Mouse (Mus musculus): ENCODE measurements at regions not wholly inside any gene's neighbourhood (a gene's known extent, or its start where the extent isn't known, plus 50 kb on each side); places are given as distances from the start of the nearest gene placed in this dataset.

DNA sequence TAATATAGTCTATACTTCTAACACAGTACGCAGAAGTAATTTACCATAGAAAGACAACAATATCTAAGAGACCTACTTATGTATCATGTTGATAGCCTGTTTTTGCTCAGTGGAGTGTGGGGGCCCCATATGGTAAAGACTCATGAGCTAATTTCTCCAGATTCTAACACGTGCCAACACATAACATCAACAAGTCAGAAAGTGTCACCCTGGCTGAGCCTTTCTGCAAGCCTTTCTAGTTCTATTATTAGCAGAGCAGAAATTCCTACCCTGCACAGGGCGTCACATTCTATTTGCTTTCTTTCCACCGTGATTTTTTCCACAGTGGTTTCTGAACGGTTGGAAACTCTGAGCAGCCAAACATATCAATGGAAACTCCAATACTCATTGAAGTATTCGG, 219.5 kb downstream of the Efnb2 start:
- no peak overlapping the region for H3K4me2 ChIP-seq (replicated peaks)
- H3K27ac ChIP-seq (replicated peaks), result no peak overlapping the region
- H3K9me3 ChIP-seq (replicated peaks), result no peaks in the 10 kb centered on the region
- no peak for ATAC-seq (ENCODE audit: insufficient number of reproducible peaks, low FRiP score, low TSS enrichment, low read depth)
- no peaks in the 10 kb centered on the region for H3K27me3 ChIP-seq
- 66% methylated on average over 6 of the region's 6 CpGs for WGBS
- H3K4me1 ChIP-seq, result no peaks in the 10 kb centered on the region
- no peak overlapping the region for H3K9ac ChIP-seq
- H3K4me3 ChIP-seq (replicated peaks), result no peak overlapping the region
- H3K36me3 ChIP-seq, result no peaks in the 10 kb centered on the region

DNA sequence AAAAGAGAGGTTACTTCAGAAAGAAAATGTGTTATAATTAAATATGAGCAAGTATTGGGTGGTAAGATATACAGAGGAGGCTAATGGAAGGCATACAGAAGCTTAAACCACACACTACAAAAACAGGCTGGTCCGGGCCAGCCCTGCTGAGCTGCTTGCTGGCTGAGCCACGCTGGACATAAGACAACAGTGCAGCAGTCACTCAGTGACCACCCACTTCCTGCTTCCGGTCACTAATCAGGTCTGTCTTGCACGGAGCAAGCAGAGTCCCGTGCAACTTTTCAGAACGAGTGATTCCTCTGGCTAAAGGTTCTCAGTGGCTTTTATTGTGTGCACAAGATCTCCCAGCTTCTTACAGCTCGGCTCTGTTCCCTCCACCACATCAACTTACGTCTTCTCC, 220.1 kb downstream of the Efnb2 start:
- H3K4me3 ChIP-seq (replicated peaks), result no peak overlapping the region
- H3K4me1 ChIP-seq, result no peaks in the 10 kb centered on the region
- H3K9me3 ChIP-seq (replicated peaks), result no peaks in the 10 kb centered on the region
- ATAC-seq (ENCODE audit: insufficient number of reproducible peaks, low FRiP score, low TSS enrichment, low read depth), result no peak
- H3K27ac ChIP-seq (replicated peaks), result no peak overlapping the region
- no peaks in the 10 kb centered on the region for H3K27me3 ChIP-seq
- H3K36me3 ChIP-seq, result no peaks in the 10 kb centered on the region
- WGBS, result 38% methylated on average over 8 of the region's 8 CpGs
- no peak overlapping the region for H3K9ac ChIP-seq
- H3K4me2 ChIP-seq (replicated peaks), result no peak overlapping the region

DNA sequence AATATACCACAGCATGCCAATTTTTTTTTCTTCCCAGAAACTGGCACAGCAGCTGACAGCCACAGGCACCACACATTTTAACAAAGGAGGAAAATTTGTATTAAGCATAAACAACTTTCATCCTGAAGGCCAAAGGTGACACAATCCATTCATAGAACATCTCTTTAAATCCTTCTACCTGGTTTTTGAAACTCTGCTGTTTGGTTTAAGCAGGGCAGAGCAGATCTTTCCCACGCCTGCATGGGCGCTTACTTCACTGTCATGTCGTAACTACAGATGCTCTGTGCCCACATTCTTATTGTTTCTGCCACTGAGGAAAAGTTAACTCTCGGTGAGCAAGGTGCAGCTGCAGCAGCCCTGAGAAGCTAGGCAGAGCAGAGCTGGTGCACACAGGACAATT, 234.8 kb downstream of the Efnb2 start:
- H3K36me3 ChIP-seq, result no peaks in the 10 kb centered on the region
- H3K27ac ChIP-seq (replicated peaks), result no peak overlapping the region
- no peaks in the 10 kb centered on the region for H3K4me1 ChIP-seq
- no peak overlapping the region for H3K4me2 ChIP-seq (replicated peaks)
- H3K4me3 ChIP-seq (replicated peaks), result no peak overlapping the region
- no peaks in the 10 kb centered on the region for H3K9me3 ChIP-seq (replicated peaks)
- no peak for ATAC-seq (ENCODE audit: insufficient number of reproducible peaks, low FRiP score, low TSS enrichment, low read depth)
- WGBS, result 63% methylated on average over 4 of the region's 4 CpGs
- no peak overlapping the region for H3K9ac ChIP-seq
- no peaks in the 10 kb centered on the region for H3K27me3 ChIP-seq

DNA sequence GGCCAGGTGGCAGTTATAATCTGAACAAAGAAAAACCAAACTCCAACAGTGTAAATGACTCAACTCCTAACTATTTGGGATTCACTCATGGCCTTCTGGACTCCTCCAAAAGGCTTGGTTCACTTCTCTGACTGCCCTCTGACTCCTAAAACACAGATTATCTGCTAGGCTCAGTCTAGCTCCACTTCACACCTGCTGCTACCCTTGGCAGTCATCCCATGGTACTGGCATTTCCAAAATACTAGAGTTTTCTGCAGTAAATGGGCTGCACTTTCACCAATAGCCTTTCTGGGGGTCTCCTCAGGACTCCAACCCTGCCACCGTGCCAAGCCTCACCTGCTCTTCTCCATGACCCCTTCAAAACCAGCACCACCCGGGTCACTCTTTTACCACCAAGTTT, 237.6 kb downstream of the Efnb2 start:
- Histone ChIP-seq H3K4me2 (replicated peaks) (no peak overlapping the region), H3K27ac (replicated peaks) (no peak overlapping the region), H3K4me1 (peaks cover 13% of the 10 kb centered on the region), H3K9me3 (replicated peaks) (no peaks in the 10 kb centered on the region), H3K27me3 (no peaks in the 10 kb centered on the region), H3K9ac (no peak overlapping the region), H3K36me3 (no peaks in the 10 kb centered on the region), H3K4me3 (replicated peaks) (no peak overlapping the region)
- ATAC-seq (ENCODE audit: insufficient number of reproducible peaks, low FRiP score, low TSS enrichment, low read depth), result no peak
- WGBS, result 91% methylated on average over 2 of the region's 2 CpGs

DNA sequence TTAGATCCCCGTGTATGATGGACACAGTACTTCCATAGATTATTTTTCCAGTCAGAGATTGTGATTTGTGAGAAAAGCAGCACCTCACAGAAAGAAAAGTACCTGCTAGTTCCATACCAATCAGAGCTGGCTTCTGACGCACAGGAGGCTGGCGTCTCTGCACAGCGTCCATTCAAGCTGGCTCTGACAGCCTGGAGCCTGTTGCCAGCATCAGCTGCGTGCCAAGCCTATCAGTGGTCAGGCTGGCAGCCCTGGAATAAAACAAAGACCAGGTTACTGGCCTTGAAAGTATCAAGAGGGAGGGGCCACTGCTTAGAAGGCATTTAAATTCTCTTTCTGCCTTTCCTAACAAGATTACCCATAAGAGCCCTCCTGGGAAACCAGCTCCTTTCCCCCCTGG, 239.3 kb downstream of the Efnb2 start:
- Histone ChIP-seq H3K9ac (no peak overlapping the region), H3K27ac (replicated peaks) (no peak overlapping the region), H3K4me3 (replicated peaks) (no peak overlapping the region), H3K4me2 (replicated peaks) (no peak overlapping the region), H3K27me3 (no peaks in the 10 kb centered on the region), H3K4me1 (peaks cover 13% of the 10 kb centered on the region), H3K36me3 (no peaks in the 10 kb centered on the region), H3K9me3 (replicated peaks) (no peaks in the 10 kb centered on the region)
- no peak for ATAC-seq (ENCODE audit: insufficient number of reproducible peaks, low FRiP score, low TSS enrichment, low read depth)
- 79% methylated on average over 5 of the region's 5 CpGs for WGBS

DNA sequence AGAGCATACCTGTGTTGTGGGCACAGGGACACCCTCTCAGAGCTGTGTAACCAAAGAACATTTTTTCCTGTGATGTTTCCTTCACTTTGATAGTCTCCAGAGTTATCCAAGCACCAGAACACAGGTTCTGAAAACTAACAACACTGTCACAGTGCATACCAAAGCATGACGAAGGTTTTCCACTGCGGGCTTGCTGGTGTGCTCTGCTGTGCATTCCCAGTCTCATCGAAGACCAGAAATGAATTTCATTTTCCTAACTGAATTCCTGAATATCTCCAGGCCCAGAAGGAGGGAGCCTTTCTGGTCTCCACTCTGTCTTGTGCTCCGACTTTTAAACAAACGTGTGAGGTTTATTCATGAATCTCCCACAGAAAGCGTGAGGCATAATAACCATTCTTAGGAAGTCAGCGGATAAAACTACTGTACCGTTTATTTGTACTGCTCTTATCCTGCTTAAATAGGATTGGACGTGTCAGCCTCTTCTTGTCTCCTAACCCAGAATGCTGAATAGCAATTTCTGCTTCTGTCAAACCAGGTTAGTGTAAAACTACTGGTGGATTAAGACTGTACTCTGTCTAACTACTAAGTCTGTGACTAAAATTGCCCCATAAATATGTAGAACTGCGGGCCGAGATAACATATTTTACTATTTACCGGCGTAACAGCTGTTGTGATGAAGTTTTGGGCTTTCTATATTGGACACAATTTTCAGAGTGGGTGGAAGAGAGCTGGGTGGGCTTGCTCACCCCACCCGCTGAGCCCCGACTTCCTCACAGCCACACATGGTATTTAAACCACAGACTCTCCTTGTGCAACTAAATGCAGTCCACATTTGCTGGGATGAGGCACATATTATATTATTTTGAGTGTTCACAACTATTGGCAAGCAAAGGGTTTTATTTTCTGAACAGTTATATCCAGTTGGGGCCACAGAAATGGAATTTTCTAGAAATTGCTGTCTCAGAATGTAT, 241.4 kb downstream of the Efnb2 start:
- ATAC-seq (ENCODE audit: insufficient number of reproducible peaks, low FRiP score, low TSS enrichment, low read depth), result peak; percentile 65; the same call in 1 of the 2 replicates
- H3K27ac ChIP-seq (replicated peaks), result peak overlapping the region; percentile 8
- no peaks in the 10 kb centered on the region for H3K36me3 ChIP-seq

DNA sequence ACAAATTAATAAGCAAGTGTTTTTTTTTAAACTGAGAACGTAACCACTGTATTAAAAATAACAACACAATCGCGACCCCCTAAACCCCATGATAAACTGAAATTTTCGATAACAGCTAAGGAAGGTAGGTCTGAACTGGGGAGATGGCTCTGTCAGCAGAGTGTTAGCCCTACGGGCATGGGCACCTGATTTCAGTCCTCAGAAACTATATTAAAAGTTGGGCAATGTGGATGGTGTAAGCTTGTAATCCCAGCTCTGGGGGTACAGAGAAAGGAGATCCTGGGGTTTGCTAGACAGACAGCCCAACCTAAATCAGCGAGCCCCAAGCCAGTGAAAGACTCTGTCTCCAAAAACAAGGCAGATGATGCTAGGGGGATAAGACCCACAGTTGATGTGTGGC, 242.1 kb downstream of the Efnb2 start:
- Histone ChIP-seq H3K9me3 (replicated peaks) (no peaks in the 10 kb centered on the region), H3K27ac (replicated peaks) (peak overlapping the region; percentile 8; the same call in 1 of the 2 replicates), H3K4me2 (replicated peaks) (no peak overlapping the region), H3K9ac (no peak overlapping the region), H3K27me3 (no peaks in the 10 kb centered on the region), H3K4me3 (replicated peaks) (no peak overlapping the region), H3K36me3 (no peaks in the 10 kb centered on the region), H3K4me1 (peaks cover 13% of the 10 kb centered on the region)
- WGBS, result 86% methylated on average over 6 of the region's 6 CpGs
- no peak for ATAC-seq (ENCODE audit: insufficient number of reproducible peaks, low FRiP score, low TSS enrichment, low read depth)

More for the DNA sequence above, 241.4 kb downstream of the Efnb2 start:
- 41% methylated on average over 15 of the region's 15 CpGs for WGBS
- no peak overlapping the region for H3K4me3 ChIP-seq (replicated peaks)
- H3K9me3 ChIP-seq (replicated peaks), result no peaks in the 10 kb centered on the region
- no peak overlapping the region for H3K9ac ChIP-seq
- peaks cover 13% of the 10 kb centered on the region for H3K4me1 ChIP-seq
- no peaks in the 10 kb centered on the region for H3K27me3 ChIP-seq
- H3K4me2 ChIP-seq (replicated peaks), result 0 out of 2 replicates have a peak overlapping the region, but pooled peaks have one; percentile 15

DNA sequence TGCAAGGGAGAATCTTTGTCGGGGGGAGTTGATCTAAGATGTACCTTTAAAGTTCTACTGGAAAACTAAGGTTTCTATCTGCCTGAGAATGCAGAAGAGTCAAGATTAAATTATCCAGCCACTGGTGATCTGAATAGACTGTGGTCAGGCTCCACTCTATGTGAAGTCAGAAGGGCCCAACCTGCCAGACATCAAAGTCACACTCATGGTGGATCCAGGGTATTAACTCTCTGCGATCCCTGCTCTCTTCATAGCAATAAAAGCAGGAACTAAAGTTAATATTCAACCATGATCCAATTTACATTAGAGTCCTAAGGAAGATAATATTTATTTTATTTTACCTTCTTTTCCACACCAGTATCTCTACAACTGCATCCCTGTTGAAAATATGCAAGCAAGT, 242.5 kb downstream of the Efnb2 start:
- Histone ChIP-seq H3K9ac (no peak overlapping the region), H3K9me3 (replicated peaks) (no peaks in the 10 kb centered on the region), H3K36me3 (no peaks in the 10 kb centered on the region), H3K27me3 (no peaks in the 10 kb centered on the region), H3K4me1 (peaks cover 13% of the 10 kb centered on the region), H3K4me2 (replicated peaks) (no peak overlapping the region), H3K4me3 (replicated peaks) (no peak overlapping the region), H3K27ac (replicated peaks) (no peak overlapping the region)
- 91% methylated on average over 2 of the region's 2 CpGs for WGBS
- no peak for ATAC-seq (ENCODE audit: insufficient number of reproducible peaks, low FRiP score, low TSS enrichment, low read depth)

DNA sequence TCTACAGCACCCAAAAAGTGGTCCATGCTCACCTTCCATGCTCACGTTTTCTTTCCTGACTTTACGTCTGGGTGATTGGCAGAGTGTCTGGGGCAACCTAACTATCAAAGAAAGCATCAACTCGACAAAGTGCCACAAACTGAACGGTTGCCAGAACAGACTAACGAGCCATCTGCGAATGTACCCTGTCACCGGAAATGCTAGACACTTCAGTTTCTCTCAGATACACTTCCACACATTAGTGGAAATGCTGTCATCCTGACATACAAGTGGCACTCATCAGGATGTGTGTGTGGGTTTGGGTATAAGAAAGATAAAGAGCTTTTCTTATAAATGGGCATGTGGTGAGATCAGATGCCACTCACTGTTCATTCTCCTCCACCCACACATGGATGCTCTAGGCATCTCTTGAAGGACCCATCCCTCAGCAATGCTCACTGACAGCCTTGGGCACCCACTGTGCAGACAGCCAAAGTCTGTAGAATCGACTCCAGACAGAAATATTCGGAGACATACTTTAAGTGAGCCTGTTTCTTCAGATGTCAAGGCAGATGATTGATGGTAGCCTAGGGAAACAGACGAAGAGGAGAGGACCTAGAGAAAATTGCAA, 244.8 kb downstream of the Efnb2 start:
- WGBS, result 62% methylated on average over 10 of the region's 10 CpGs
- Histone ChIP-seq H3K4me3 (replicated peaks) (no peak overlapping the region), H3K9me3 (replicated peaks) (no peaks in the 10 kb centered on the region), H3K4me2 (replicated peaks) (no peak overlapping the region), H3K27ac (replicated peaks) (no peak overlapping the region), H3K36me3 (no peaks in the 10 kb centered on the region), H3K4me1 (peaks cover 13% of the 10 kb centered on the region), H3K27me3 (no peaks in the 10 kb centered on the region), H3K9ac (no peak overlapping the region)
- ATAC-seq (ENCODE audit: insufficient number of reproducible peaks, low FRiP score, low TSS enrichment, low read depth), result no peak

DNA sequence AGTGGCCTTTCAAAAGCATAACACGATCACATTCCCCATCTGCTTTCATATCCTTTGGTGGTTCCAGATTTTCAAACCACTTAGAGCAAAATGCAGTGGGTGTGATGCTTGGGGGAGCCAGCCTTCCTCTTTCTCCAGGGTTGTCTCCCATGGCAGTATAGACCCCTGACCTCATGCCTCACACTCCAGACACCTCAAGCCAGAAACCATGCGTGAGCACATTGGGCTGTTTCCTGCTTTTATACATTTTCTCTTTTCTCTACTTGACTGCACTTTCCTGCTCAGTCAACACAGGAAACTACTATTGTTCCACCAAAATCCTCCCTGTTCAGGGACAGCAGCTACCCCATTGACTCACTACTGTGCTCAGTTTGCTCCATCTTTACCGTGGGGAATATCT, 253.7 kb downstream of the Efnb2 start:
- no peak for ATAC-seq (ENCODE audit: insufficient number of reproducible peaks, low FRiP score, low TSS enrichment, low read depth)
- 67% methylated on average over 3 of the region's 3 CpGs for WGBS
- Histone ChIP-seq H3K27ac (replicated peaks) (no peak overlapping the region), H3K4me2 (replicated peaks) (no peak overlapping the region), H3K4me3 (replicated peaks) (no peak overlapping the region), H3K36me3 (no peaks in the 10 kb centered on the region), H3K9ac (no peak overlapping the region), H3K9me3 (replicated peaks) (no peaks in the 10 kb centered on the region), H3K27me3 (no peaks in the 10 kb centered on the region), H3K4me1 (no peaks in the 10 kb centered on the region)

DNA sequence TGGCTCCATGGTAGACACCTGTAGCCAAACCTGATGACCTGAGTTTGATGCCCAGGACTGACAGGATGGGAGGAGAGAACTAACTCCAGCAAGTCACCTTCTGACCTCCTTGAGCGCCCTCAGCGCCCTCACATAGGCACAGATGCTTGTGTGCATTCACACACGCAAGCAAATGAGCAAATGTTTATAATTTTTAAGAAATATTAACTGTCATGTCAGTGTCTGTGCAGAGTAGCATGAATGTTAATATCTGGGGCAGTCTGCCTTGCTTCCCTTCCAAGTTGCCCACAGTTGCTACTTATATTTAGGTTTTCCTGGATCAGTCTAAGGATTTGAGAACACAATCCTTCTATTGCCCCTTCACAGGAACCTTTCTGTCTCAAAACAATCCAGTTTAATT, 257.6 kb downstream of the Efnb2 start:
- Histone ChIP-seq H3K27me3 (no peaks in the 10 kb centered on the region), H3K27ac (replicated peaks) (no peak overlapping the region), H3K4me2 (replicated peaks) (no peak overlapping the region), H3K4me3 (replicated peaks) (no peak overlapping the region), H3K9me3 (replicated peaks) (no peaks in the 10 kb centered on the region), H3K9ac (no peak overlapping the region), H3K4me1 (no peaks in the 10 kb centered on the region), H3K36me3 (no peaks in the 10 kb centered on the region)
- ATAC-seq (ENCODE audit: insufficient number of reproducible peaks, low FRiP score, low TSS enrichment, low read depth), result no peak
- WGBS, result 86% methylated on average over 3 of the region's 3 CpGs

Measured in embryonic facial prominence, embryonic 15.5 days (tissue).